Mouse (Mus musculus) liver, adult 2 months (tissue): ENCODE data around the gene Ankrd13c.

Source experiments
- CTCF ChIP-seq: fragments of 200-500 bp; IDR thresholded peaks from 2 replicates; pipeline ENCODE4 v1.5.1; 2011; ENCODE audit warnings: low read depth, low read length, control low read depth
- POLR2A ChIP-seq: fragments of 200-500 bp; IDR thresholded peaks from 2 replicates; pipeline ENCODE4 v1.6.1; 2011; ENCODE audit warnings: low read length, control low read depth; ENCODE audit not compliant: insufficient read depth; ENCODE audit errors: extremely low read depth

- TF ChIP-seq POLR2A (no peak), CTCF (no peak)
Observed at GRCm38 (mm10) chr3:158038106-158038505, 91.1 kb downstream of the Ankrd13c start.
